Mouse (Mus musculus) right cerebral cortex, postnatal 14 days (tissue): ENCODE measurements around the gene Gnb1.

Source experiments
- DNase-seq: peaks from one replicate; pipeline ENCODE4 v3.0.0; 2022

Gnb1 gene

DNA sequence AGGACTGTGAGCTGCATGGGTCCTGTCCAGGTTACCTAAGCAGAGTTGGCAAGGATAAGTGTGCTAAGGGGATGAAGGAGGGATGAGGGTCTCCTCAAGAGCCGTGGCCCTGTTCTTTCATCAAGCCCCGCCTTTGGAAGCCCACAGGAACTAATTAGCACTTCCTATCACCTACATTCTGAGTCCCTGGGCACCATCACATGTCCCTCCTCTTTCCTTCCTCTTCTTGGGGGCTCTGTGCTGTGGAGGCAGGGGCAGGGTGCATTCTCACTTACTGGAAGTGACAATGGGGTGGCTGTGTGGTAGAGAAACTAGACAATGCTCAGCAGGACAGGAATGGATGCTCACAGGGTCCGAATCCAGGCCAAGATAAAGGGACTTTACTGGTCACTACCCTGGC is 3.4 kb upstream of the Gnb1 start:
- no peak for DNase-seq

GRCm38 (mm10) chr4:155488232-155489025 is 2.7 kb upstream of the Gnb1 start:
- peak; percentile 39 for DNase-seq

DNA sequence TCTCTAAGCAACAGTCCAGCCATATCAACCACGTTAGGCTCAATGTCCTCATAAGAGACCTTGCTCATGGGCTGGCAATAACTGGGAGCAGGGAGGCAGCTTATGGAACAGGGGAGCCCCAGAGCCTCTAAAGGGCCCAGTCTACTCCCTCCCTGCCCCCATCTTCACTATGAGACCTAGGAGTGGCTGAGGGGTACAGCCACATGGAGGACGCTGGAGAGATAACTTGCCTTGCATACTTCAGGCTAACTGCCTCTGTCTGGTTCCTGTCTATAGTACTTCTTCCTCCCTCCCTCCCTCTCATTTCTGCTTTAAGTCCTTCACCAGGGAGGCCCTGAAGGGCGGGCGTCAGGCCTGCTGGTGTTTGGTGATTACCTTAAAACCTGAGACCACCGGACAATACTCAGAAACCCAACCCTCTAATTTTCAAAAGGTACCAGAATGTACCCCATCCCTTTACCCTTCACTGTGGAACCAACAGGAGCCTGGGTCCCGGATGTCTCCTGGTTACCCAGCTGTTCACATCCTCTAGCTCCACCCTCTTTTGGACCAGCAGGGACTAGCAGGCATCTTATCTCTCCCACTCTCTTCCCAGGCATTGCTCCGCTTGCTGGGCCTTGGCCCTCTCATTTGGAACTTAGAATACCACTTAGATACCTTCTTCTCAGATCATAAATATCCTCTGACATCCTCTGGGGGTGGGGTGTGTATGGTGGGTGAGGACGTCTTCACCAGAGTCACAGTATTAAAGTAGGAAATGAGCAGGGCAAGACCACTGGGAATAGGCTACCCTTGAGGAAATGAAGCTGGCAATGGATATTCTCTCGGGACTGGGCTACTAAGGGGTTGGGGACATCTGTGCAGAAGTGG is 1.8 kb upstream of the Gnb1 start:
- DNase-seq, result no peak

GRCm38 (mm10) chr4:155490456-155490855 is 705 bp upstream of the Gnb1 start:
- no peak for DNase-seq

GRCm38 (mm10) chr4:155491529-155492130 is 469 bp downstream of the Gnb1 start:
- DNase-seq, result no peak

GRCm38 (mm10) chr4:155492131-155492633 is 1.0 kb downstream of the Gnb1 start:
- DNase-seq, result peak; percentile 54

DNA sequence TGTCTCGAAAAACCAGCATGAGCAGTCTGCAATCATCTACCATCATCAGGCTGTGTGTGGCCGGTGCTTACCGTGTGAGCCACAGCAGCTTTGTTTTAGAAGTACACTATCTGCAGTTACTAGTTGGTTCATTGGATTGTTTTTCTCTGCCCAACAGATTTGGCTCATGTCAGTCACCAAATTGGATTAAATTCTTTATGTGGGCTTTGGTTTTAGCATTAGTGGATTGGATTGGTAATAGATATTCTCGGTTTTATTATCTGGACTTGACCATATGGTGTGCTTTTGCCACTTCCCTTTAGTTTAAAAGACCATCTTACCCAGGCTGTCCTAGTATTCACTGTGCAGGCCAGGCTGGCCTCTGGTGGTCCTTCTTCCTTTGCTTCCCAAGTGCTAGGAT is 3.7 kb downstream of the Gnb1 start:
- no peak for DNase-seq

GRCm38 (mm10) chr4:155497963-155498362 is 6.8 kb downstream of the Gnb1 start:
- DNase-seq, result no peak

GRCm38 (mm10) chr4:155501126-155501525 is 10.0 kb downstream of the Gnb1 start:
- DNase-seq, result no peak

DNA sequence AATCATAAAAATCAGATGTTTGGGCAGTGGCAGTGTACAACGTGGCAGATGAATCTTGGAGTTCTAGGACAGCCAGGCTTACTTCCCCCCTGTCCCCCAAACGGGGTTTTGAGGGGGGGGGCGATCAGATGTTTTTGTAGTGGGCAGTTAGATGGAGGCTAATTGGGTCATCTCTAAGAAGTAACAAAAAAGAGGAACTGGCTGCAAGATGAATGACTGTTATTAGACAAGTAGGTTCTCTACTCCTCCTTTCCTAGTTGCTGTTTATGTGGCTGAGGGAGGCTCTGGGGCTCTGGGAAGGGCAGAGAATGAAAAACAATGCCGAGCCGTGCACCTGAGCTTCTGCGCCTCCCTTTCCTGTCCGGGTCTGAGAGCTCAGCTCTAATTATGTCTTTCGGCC is 13.9 kb downstream of the Gnb1 start:
- no peak for DNase-seq

- DNase-seq, result no peak
These were observed 14.6 kb downstream of the Gnb1 start for GRCm38 (mm10) chr4:155505671-155506295.

DNA sequence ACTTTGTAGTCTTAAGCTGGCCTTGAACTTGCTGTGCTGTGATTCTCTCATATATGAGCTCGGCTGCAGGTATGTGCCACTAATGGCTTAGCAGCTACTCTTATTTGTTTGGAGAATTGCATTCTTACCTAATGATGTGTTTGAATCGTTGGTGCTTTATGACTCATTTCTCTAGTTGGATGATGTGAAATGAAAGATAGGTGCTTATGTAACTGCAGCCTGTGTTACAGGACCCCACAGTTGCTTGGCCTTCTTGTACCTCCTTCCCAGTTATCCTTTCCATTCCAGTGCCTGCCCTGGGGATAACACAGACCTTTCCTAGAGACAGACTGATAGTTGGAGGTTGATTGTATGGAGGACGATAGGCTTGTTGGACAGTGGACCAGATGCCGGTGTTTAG is 17.5 kb downstream of the Gnb1 start:
- no peak for DNase-seq

DNA sequence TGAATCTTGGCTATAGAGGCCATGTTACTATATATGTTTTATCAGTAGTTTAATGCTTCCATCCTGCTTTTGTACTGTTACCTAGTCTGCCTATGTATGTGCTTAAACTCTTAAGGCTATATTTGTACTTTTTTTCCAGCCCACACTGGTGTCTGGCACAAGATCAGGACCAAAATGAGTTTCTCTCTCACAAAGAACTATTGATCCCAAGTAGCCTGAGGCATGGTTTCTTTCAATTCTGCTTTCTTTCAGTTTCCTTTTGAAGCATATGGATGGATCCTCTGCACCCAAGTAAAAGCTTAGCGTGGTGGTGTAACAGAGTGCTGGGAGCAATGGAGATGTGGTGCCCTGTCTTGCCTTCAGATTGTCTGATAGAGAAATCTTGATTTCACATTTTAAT is 19.8 kb downstream of the Gnb1 start:
- DNase-seq, result no peak

GRCm38 (mm10) chr4:155514810-155515209 is 23.6 kb downstream of the Gnb1 start:
- no peak for DNase-seq

- DNase-seq, result no peak
These were observed 26.9 kb downstream of the Gnb1 start for GRCm38 (mm10) chr4:155517948-155518517.

GRCm38 (mm10) chr4:155522327-155522726 is 31.2 kb downstream of the Gnb1 start:
- DNase-seq, result no peak

- DNase-seq, result no peak
These were observed 34.6 kb downstream of the Gnb1 start for GRCm38 (mm10) chr4:155525751-155526150.

DNA sequence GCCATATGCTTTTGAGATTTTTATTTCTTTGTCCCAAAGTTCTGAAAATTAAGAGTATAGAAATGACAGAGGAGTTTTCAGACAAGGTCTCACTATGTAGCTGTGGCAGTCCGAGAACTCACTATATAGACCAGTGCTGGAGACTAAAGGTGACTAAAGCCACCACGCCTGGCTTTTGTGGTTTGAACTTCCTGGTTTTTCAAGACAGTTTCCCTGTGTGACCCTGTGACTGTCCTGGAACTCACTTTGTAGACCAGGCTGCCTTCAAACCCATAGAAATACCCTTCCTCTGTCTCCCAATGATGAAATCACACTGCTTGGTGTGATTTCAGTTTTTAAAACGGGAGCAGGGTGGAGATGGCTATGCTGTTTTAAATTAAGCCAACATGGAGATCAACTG is 38.1 kb downstream of the Gnb1 start:
- no peak for DNase-seq

- no peak for DNase-seq
These were observed 58.8 kb downstream of the Gnb1 start for GRCm38 (mm10) chr4:155549993-155550392.

DNA sequence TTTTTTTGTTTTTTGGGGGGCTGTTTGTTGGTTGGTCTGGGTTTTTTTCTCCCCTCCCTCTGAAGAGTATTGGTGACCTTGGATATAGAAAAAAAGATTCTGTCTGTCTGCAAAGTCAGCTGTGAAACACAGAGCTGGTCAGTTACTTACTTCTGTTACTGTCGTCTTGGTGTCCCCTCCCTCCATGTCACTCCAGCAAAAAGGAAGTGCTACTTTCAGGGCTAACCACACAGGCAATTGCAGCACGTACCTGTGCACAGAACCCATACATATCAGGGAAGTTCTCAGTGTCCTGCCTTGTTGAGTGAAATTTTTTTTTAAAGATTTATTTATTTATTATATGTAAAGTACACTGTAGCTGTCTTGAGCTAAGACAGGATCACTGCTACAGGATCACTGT is 59.3 kb downstream of the Gnb1 start:
- no peak for DNase-seq

DNA sequence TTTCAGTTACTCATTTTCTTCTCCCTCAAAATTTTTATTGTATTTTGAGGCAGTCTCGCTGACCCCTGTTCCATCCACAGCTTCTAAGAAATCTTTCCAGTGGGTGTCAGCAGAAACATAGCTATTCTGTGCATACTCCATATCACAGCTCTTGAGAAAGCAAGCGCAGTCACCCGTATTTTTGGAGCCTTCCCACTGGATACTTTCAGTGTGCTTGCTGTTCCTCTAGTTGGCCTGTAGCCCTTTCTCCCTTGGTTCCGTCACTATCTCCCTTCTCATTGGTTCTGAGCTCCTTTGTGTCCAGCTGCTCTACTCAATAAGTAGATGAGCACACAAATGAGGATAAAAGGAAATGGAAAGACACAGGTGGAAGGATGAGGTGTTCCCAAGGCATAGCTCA is 59.9 kb downstream of the Gnb1 start:
- no peak for DNase-seq

GRCm38 (mm10) chr4:155552917-155553532 is 61.9 kb downstream of the Gnb1 start:
- no peak for DNase-seq
